Mouse (Mus musculus): ENCODE data around the gene Chst11.

DNA sequence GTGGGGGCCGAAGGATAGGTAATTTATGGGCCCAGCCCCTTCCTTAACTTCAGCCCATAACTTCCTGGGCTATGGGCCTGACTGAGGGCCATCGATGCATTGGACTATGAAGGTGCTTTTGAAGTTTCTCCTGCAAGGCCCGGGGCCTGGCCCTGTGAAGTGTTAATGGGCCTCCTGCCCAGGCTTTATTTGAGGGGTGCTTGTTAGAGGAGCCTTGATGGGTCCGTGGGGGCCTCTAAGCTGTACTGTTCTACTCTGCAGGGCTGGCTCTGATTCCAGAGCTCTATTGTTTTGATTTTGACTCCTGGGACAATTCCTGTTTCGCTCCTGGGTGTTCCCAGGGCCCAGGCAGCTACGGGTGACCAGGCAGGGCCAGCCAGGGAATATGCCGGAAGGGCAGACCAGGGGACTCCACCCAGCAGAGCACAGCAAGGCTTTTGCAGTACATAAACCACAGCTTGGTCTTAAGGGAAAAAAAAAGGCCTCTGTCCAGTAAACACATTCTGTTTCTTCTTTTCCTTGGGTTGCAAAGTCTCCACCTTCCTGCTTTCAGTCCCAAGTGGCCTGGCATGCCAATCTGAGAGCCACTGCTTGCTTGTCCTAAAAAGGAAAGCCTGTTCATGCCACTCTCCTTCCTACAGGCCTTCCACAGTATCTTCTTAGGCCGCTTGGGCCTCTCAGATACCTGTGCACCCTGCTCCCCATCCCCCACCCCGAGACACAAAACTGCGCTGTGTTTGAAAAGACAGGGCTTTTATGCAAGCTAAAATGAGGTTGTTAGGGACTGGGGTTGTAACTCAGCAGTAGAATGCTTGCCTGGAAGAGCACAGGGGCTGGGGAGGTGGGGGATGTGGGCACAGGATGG, 57.5 kb downstream of the Chst11 start:
- TF ChIP-seq EP300 (IDR thresholded peaks at IDR 0.05; ENCODE audit: low read depth in 1 of 2, low read length in 2 of 2): no peak
- no peak for TF ChIP-seq CHD2 (IDR thresholded peaks at IDR 0.05; ENCODE audit: low read length)
- TF ChIP-seq BHLHE40 (IDR thresholded peaks at IDR 0.05; ENCODE audit: borderline replicate concordance, low read depth, low read length): no peak
- TF ChIP-seq CTCF (IDR thresholded peaks at IDR 0.05 in 2 of 3, conservative IDR thresholded peaks at IDR 0.05 in 1 of 3; ENCODE audit: control insufficient read depth in 1 of 3, insufficient read depth in 1 of 3, low read depth in 2 of 3, low read length in 3 of 3, poor library complexity in 1 of 3, severe bottlenecking in 1 of 3): no peak
- TF ChIP-seq E2F4 (IDR thresholded peaks at IDR 0.05; ENCODE audit: borderline replicate concordance, low read depth, low read length): no peak
- TF ChIP-seq POLR2A (IDR thresholded peaks at IDR 0.05; ENCODE audit: control insufficient read depth in 1 of 2, insufficient read depth in 1 of 2, low read depth in 1 of 2, low read length in 2 of 2, poor library complexity in 1 of 2): no peak
- TF ChIP-seq CHD1 (IDR thresholded peaks at IDR 0.05; ENCODE audit: low read depth, low read length): no peak
- no peak for TF ChIP-seq MEF2A (IDR thresholded peaks at IDR 0.05; ENCODE audit: extremely low read depth, insufficient replicate concordance, low read depth, low read length, poor library complexity, severe bottlenecking)
- TF ChIP-seq HCFC1 (IDR thresholded peaks at IDR 0.05; ENCODE audit: low read depth, low read length): no peak
- no peak for TF ChIP-seq MXI1 (IDR thresholded peaks at IDR 0.05; ENCODE audit: low read depth, low read length)
